In the genomic region with DNA sequence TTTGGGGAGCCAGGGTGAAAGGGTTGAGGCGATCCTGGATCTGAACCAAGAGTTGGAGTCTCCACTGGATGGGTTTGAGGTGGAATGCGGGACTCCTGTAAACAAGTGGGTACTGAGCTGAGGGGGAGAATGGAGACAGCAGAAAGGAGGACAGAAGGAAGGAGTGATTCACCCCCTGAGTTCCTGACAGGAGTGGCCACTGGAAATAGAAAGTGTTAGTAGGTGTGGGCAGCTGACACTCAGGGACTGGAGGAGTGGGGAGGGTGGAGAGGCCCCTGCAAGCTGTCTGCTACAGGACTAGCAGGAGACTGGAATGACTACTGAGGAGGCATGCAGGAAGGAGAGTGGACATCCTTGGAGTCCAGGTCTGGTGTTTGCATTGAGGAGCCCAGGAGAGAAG, we compare ENCODE assay signal across 19 mouse cellular contexts.
DNase-seq lines count a peak whose midpoint lies in the region.
"Had no signal": no experiment of that assay in that cellular context is flagged by ENCODE, and none has a peak within 500 bp of the region (broad histone marks: within the 10 kb centered on the region; RNA-seq: fewer than 3 reads in every experiment).

No protein-coding gene starts in this region.

- H3K9me3 ChIP-seq in embryonic facial prominence, embryonic 10.5 days, result no peaks in the 10 kb centered on the region
- H3K9me3 ChIP-seq: embryonic facial prominence, embryonic 12.5 days; forebrain, embryonic 15.5 days; heart, embryonic 13.5 days had no signal

- H3K4me1 ChIP-seq in embryonic facial prominence, embryonic 10.5 days, result no peaks in the 10 kb centered on the region
- H3K4me1 ChIP-seq: embryonic facial prominence, embryonic 12.5 days; forebrain, embryonic 15.5 days; heart, embryonic 13.5 days had no signal

- no peak overlapping the region for H3K4me3 ChIP-seq in embryonic facial prominence, embryonic 10.5 days
- H3K4me3 ChIP-seq: embryonic facial prominence, embryonic 12.5 days; forebrain, embryonic 15.5 days; heart, embryonic 13.5 days had no signal

- peak; percentile 24 to 45 for DNase-seq in left cerebral cortex, adult 18-20 months (ENCODE audit: low spot score in 2 of 2)
- no peak for DNase-seq in left cerebral cortex, postnatal 4 days
- DNase-seq in right cerebral cortex, adult 18-20 months, result peak; percentile 59
- DNase-seq in right cerebral cortex, postnatal 10 days (ENCODE audit: low spot score in 2 of 2), result no peak
- DNase-seq in brain, adult 2 months (ENCODE audit: low read depth, low spot score), result peak; percentile 71
- peak; percentile 7 to 42 for DNase-seq in right cerebral cortex, postnatal 36 days (ENCODE audit: low spot score in 2 of 2)
- DNase-seq in embryonic facial prominence, embryonic 10.5 days (ENCODE audit: low spot score), result no peak
- DNase-seq: adrenal gland, adult 8-10 months; adrenal gland, postnatal 36 days; cerebellum, adult 11 months; cerebellum, adult 8-10 months; cerebellum, postnatal 14 days; embryo, embryonic 11 days; gastrocnemius, postnatal 36 days; heart, adult 11 months; heart, postnatal 36 days had no signal

- no peaks in the 10 kb centered on the region for H3K27me3 ChIP-seq in embryonic facial prominence, embryonic 10.5 days (replicated peaks; ENCODE audit: low read depth, poor library complexity, severe bottlenecking)
- H3K27me3 ChIP-seq: embryonic facial prominence, embryonic 12.5 days; forebrain, embryonic 15.5 days; heart, embryonic 13.5 days had no signal

- 80% methylated on average over 2 of the region's 2 CpGs for WGBS in embryonic facial prominence, embryonic 10.5 days

- peaks cover 11% of the 10 kb centered on the region; the same call in 1 of the 2 replicates for H3K36me3 ChIP-seq in embryonic facial prominence, embryonic 10.5 days (replicated peaks)
- H3K36me3 ChIP-seq: embryonic facial prominence, embryonic 12.5 days; forebrain, embryonic 15.5 days; heart, embryonic 13.5 days had no signal

- no peak overlapping the region for H3K27ac ChIP-seq in embryonic facial prominence, embryonic 10.5 days (replicated peaks)
- H3K27ac ChIP-seq: embryonic facial prominence, embryonic 12.5 days; forebrain, embryonic 15.5 days; heart, embryonic 13.5 days had no signal

- intact Hi-C loops in left cerebral cortex, postnatal 4 days (cut with DNase I), result no loop called here

Comparison
In these comparisons a context has a peak if more than half of its experiments do, and no peak if none do; other contexts are left out.
1. DNase-seq: peak in left cerebral cortex, adult 18-20 months (2 of 2), right cerebral cortex, adult 18-20 months (single experiment), brain, adult 2 months (single experiment) and right cerebral cortex, postnatal 36 days (2 of 2); none in left cerebral cortex, postnatal 4 days (single experiment), right cerebral cortex, postnatal 10 days (0 of 2) and embryonic facial prominence, embryonic 10.5 days (single experiment).